Mouse (Mus musculus): ENCODE data around the gene Pnkd.

DNA sequence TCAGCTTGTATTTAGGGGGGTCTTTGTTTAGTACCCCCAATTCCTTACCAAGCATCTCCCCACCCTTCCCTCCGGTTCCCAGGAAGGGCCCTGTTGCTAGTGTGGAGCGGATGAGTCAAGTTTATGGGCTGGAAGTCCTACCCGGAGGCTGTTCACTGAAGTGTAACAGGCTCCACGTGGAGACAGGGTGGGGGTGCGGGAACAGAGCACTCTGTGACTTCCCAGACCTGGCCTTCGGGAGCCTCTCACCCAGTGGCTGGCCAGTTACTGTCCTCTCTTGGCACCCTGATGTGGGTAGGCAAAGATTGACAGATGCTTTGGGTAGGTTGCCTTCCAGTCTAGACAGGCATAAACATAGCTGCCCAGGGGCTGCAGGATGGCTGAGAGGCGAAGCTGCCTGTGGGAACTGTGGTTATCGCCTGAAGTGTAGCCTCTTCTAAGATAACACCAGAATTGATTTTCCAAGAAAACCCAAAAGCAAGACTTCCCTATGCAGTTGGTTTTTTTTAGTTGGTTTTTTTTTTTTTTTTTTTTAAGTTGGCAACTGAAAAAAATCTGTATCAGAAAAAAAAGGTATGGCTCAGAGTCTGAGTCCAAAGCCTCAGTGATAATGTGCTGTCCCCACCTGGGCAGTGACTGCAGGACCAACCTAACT, 6.7 kb upstream of the Pnkd start:
- TF ChIP-seq CTCF (IDR thresholded peaks at IDR 0.05; ENCODE audit: low read depth): no peak
- no peak for TF ChIP-seq EP300 (IDR thresholded peaks at IDR 0.05; ENCODE audit: low read depth)
